Mouse (Mus musculus) skeletal muscle tissue, adult 2 months (tissue): ENCODE data around the gene Gm28360.
"Not testable (repeated sequence)": the region's sequence is repeated elsewhere in the genome, so short reads cannot be mapped to it uniquely, and the experiment has no call there.

Source experiments
- DNase-seq: peaks from one replicate; pipeline ENCODE4 v3.0.0-alpha.2; 2012; ENCODE audit warnings: low read depth, low spot score

The Gm28360 gene

DNA sequence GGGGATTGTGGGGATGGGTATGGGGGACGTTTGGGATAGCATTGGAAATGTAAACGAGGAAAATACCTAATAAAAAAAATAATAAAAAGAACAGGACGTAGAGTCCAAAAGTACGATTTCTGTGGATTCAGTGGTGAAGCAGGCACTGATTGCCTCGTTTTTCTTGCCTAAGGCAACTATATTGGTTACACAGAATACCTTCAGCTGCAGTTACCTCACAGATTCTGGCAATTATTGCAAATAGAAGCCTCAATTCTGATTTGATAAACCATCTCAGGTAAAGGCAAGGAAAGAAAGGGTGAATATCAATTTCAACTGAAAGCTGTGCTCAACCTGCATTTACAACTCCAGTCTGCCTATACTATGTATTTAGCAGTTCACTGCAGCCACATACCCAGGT, at the start of gene Gm28360:
Gene Gm28360, plus strand, starts transcription at position 301 of the 400 bp plus-strand sequence.
- DNase-seq, result not testable (repeated sequence)

DNA sequence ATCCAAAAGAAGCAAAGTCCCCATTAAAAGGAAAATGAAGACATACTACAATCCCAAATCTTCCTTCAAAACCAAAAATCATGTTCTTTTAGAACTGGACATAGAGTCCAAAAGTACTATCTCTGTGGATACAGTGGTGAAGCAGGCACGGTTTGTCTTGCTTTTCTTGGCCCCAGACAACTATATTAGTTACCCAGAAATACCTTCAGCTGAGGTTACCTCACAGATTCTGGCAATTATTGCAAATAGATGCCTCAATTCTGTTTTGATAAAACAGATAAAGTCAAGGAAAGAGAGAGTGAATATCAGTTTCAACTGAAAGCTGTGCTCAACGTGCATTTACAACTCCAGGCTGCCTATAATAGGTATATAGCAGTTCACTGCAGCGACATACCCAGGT, 49.0 kb upstream of the Gm28360 start, which contains the start of gene B020011L13Rik:
Gene B020011L13Rik, plus strand, starts transcription at position 301 of the 400 bp plus-strand sequence.
- DNase-seq, result not testable (repeated sequence)

DNA sequence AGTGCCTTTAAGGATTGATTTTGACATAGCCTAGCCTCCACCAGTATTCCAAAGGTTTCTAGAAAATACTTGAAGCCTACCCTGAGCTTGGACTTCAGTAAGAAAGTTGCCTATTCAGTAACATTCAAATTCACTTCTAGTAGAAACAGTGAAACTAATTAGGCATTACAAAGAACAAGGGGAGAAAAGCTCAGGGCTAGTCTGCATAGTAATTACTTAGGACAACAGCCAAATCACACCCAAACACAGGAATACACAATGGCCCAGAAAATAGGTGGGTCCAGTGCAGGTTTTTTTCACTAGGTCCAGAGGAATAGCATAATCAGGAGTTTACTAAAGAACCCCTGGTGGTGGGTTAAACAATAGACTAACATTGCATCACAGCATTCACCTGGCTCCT, 13.6 kb upstream of the Gm28360 start:
- DNase-seq, result not testable (repeated sequence)

DNA sequence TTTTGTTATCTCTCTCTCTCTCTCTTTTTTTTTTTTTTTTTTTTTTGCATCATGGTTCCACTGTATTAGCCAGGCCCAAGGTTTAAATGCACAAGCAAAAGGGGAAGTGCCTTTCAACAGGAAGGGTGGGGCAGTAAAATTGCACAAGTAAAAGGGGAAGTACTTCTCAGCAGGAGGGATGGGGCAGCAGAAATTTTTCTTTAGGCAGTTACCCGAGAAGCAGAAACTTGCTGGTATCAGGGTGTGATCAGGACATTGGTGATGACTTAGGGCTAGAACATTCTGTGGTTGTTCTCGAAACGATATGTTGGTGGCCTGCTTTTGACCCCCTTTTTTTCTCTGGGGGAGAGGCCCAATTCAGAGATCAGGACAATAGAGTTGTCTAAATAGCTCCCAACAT, 21.8 kb downstream of the Gm28360 start:
- DNase-seq, result not testable (repeated sequence)
